Comparison of ENCODE assay signal across 35 mouse cellular contexts in the genomic region with DNA sequence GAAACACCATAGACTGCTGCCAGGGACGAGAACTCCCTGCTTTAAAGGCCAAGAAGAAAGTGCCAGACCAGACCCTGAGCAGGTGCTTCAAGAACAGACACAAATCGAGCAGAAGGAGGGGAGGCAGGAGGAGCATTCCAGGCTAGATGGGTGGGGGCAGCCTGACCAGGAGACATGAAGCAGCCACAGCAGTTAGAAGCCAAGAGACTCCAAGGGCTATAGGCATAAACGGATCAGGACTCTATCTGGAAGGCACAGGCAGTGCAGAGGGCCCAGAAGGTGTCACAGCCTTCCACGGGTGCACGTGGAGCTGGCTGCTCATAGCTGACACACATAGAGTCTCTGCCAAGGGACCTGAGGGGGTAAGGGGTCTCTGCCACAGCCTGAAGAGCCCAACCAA. TPM values are rescaled to one million over a fixed set of nuclear protein-coding genes. Genes with fewer than 3 reads are reported as not detected.
"Had no signal": no experiment of that assay in that cellular context is flagged by ENCODE, and none has a peak within 500 bp of the region (broad histone marks: within the 10 kb centered on the region; RNA-seq: fewer than 3 reads in every experiment).

No protein-coding gene starts in this region.

- ATAC-seq: hindbrain, embryonic 16.5 days; hindbrain, postnatal 0 days; inflammation-experienced regulatory T-cells, adult 6 months; intestine, embryonic 15.5 days; intestine, embryonic 16.5 days; intestine, postnatal 0 days had no signal

- H3K27ac ChIP-seq: heart, embryonic 13.5 days; heart, embryonic 15.5 days; hindbrain, embryonic 10.5 days; hindbrain, embryonic 12.5 days; hindbrain, embryonic 13.5 days; hindbrain, embryonic 14.5 days; hindbrain, embryonic 15.5 days; hindbrain, postnatal 0 days; intestine, embryonic 15.5 days; kidney, embryonic 15.5 days; kidney, postnatal 0 days; layer of hippocampus, adult 2 months; left cerebral cortex, adult 2 months had no signal

- H3K4me3 ChIP-seq: heart, embryonic 12.5 days; heart, embryonic 13.5 days; heart, embryonic 15.5 days; hindbrain, embryonic 10.5 days; hindbrain, embryonic 12.5 days; hindbrain, embryonic 13.5 days; hindbrain, embryonic 15.5 days; intestine, embryonic 15.5 days; kidney, embryonic 15.5 days; layer of hippocampus, adult 2 months; left cerebral cortex, adult 2 months had no signal

- H3K27me3 ChIP-seq: heart, embryonic 12.5 days; heart, embryonic 13.5 days; heart, embryonic 15.5 days; hindbrain, embryonic 12.5 days; hindbrain, embryonic 13.5 days; hindbrain, embryonic 15.5 days; intestine, embryonic 15.5 days; kidney, embryonic 15.5 days had no signal

- H3K9ac ChIP-seq: heart, embryonic 12.5 days; heart, embryonic 13.5 days; heart, embryonic 15.5 days; hindbrain, embryonic 12.5 days; hindbrain, embryonic 13.5 days; hindbrain, embryonic 14.5 days; hindbrain, embryonic 15.5 days; intestine, embryonic 15.5 days; kidney, embryonic 15.5 days had no signal

- DNase-seq: heart, postnatal 10 days; heart, postnatal 14 days; heart, postnatal 36 days; heart, postnatal 4 days; kidney, adult 11 months; kidney, adult 18-20 months; kidney, adult 2 months; kidney, adult 8-10 months; kidney, adult 9 months; kidney, postnatal 10 days; kidney, postnatal 14 days; kidney, postnatal 25 days; kidney, postnatal 36 days; kidney, postnatal 4 days; layer of hippocampus, adult 9-11 months; layer of hippocampus, postnatal 36 days had no signal

- H3K4me2 ChIP-seq: heart, embryonic 11.5 days; heart, embryonic 12.5 days; heart, embryonic 13.5 days; heart, embryonic 15.5 days; hindbrain, embryonic 12.5 days; hindbrain, embryonic 13.5 days; hindbrain, embryonic 14.5 days; hindbrain, embryonic 15.5 days; intestine, embryonic 15.5 days; kidney, embryonic 15.5 days had no signal

- H3K4me1 ChIP-seq: heart, embryonic 12.5 days; heart, embryonic 13.5 days; heart, embryonic 15.5 days; hindbrain, embryonic 10.5 days; hindbrain, embryonic 12.5 days; hindbrain, embryonic 13.5 days; hindbrain, embryonic 15.5 days; kidney, embryonic 15.5 days had no signal

- H3K9me3 ChIP-seq: heart, embryonic 12.5 days; heart, embryonic 13.5 days; heart, embryonic 15.5 days; hindbrain, embryonic 10.5 days; hindbrain, embryonic 12.5 days; hindbrain, embryonic 13.5 days; hindbrain, embryonic 15.5 days; intestine, embryonic 15.5 days; kidney, embryonic 15.5 days had no signal

RNA-seq across cellular contexts. Expression of gene Brd3os, which starts 18.0 kb away (rescaled TPM):
- polyA plus RNA-seq: inflammation-experienced regulatory T-cells, adult 6 months had no signal
